Mouse (Mus musculus) stomach, postnatal 0 days (tissue): ENCODE results near the gene Gmps.

ENCODE experiments used
- CTCF ChIP-seq: IDR thresholded peaks from 2 replicates; pipeline ENCODE4 v1.5.1; 2016; ENCODE audit warnings: antibody characterized with exemption, low read depth, mild to moderate bottlenecking, moderate library complexity
- EP300 ChIP-seq: optimal IDR thresholded peaks from 2 replicates; pipeline ENCODE3; 2016; ENCODE audit warnings: antibody characterized with exemption

DNA sequence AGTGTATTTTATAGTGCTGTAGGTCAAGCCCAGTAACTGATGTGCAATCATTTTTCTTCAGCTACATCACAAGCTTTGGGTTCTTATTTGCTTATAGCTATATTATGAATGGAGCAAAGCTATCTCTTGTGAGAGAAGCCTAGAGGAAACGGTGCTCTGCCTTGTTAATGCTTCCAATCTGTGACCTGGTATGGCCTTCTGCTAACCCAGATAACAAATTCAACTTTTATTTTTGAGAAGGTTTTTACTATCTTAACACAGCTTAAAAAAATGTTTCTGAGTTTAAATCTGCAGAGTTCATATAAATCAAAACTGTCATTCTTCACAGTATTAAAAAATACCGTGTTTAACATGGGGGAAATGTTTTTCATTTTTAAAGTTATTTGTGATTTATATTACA lies 46.0 kb downstream of the Gmps start:
- TF ChIP-seq CTCF, result no peak
- TF ChIP-seq EP300, result no peak
